Mouse (Mus musculus): ENCODE data around the gene Gli2. TPM values are rescaled to one million over a fixed set of nuclear protein-coding genes. Genes with fewer than 3 reads are reported as not detected.
A peak's percentile ranks its signal among the peaks of the same experiment; 100 is the strongest.

Gli2 gene
- total and polyA plus RNA-seq, 2 experiments: 0.10 TPM; not detected in 1

GRCm38 (mm10) chr1:119074910-119075309, 21.5 kb upstream of the Gli2 start:
- 52% methylated on average over 6 of the region's 6 CpGs for WGBS

GRCm38 (mm10) chr1:119073876-119074275, 20.5 kb upstream of the Gli2 start:
- peaks cover 2% of the 10 kb centered on the region; the same call in 1 of the 2 replicates for H3K27me3 ChIP-seq (ENCODE audit: control insufficient read depth, insufficient read depth, low read length)

More at GRCm38 (mm10) chr1:119074910-119075309, 21.5 kb upstream of the Gli2 start:
- TF ChIP-seq POLR2A (IDR thresholded peaks at IDR 0.05; ENCODE audit: extremely low read depth, insufficient read depth, low read length): no peak
- TF ChIP-seq CTCF (IDR thresholded peaks at IDR 0.05; ENCODE audit: low read depth, low read length): peak; percentile 7; the same call in 1 of the 2 replicates
- no peaks in the 10 kb centered on the region for H3K4me1 ChIP-seq (ENCODE audit: control insufficient read depth, insufficient read depth, low read length)
- H3K27me3 ChIP-seq (ENCODE audit: control insufficient read depth, insufficient read depth, low read length): peaks cover 2% of the 10 kb centered on the region; the same call in 1 of the 2 replicates
- no peaks in the 10 kb centered on the region for H3K79me2 ChIP-seq (ENCODE audit: control insufficient read depth, insufficient read depth, low read length)
- H3K36me3 ChIP-seq (ENCODE audit: control insufficient read depth, insufficient read depth, low read length): no peaks in the 10 kb centered on the region
- H3K4me3 ChIP-seq (ENCODE audit: insufficient read depth, low read depth, low read length): no peak overlapping the region
- DNase-seq (ENCODE audit: extremely low read depth, low read depth, low spot score): no peak
- H3K9ac ChIP-seq (ENCODE audit: low read depth, low read length): no peak overlapping the region
- no peak overlapping the region for H3K27ac ChIP-seq (replicated peaks; ENCODE audit: insufficient read depth, low read depth, low read length)

GRCm38 (mm10) chr1:119064892-119065671, 11.7 kb upstream of the Gli2 start:
- Histone ChIP-seq H3K9ac (ENCODE audit: low read depth, low read length) (no peak overlapping the region), H3K27ac (replicated peaks; ENCODE audit: insufficient read depth, low read depth, low read length) (no peak overlapping the region), H3K4me1 (ENCODE audit: control insufficient read depth, insufficient read depth, low read length) (no peaks in the 10 kb centered on the region), H3K79me2 (ENCODE audit: control insufficient read depth, insufficient read depth, low read length) (no peaks in the 10 kb centered on the region), H3K36me3 (ENCODE audit: control insufficient read depth, insufficient read depth, low read length) (no peaks in the 10 kb centered on the region), H3K27me3 (ENCODE audit: control insufficient read depth, insufficient read depth, low read length) (no peaks in the 10 kb centered on the region), H3K4me3 (ENCODE audit: insufficient read depth, low read depth, low read length) (no peak overlapping the region)
- WGBS: 75% methylated on average over 20 of the region's 20 CpGs
- DNase-seq (ENCODE audit: extremely low read depth, low read depth, low spot score): no peak
- TF ChIP-seq POLR2A (IDR thresholded peaks at IDR 0.05; ENCODE audit: extremely low read depth, insufficient read depth, low read length) (no peak), CTCF (IDR thresholded peaks at IDR 0.05; ENCODE audit: low read depth, low read length) (no peak)

More at GRCm38 (mm10) chr1:119073876-119074275, 20.5 kb upstream of the Gli2 start:
- Histone ChIP-seq H3K79me2 (ENCODE audit: control insufficient read depth, insufficient read depth, low read length) (no peaks in the 10 kb centered on the region), H3K27ac (replicated peaks; ENCODE audit: insufficient read depth, low read depth, low read length) (no peak overlapping the region), H3K4me3 (ENCODE audit: insufficient read depth, low read depth, low read length) (no peak overlapping the region), H3K9ac (ENCODE audit: low read depth, low read length) (no peak overlapping the region), H3K36me3 (ENCODE audit: control insufficient read depth, insufficient read depth, low read length) (no peaks in the 10 kb centered on the region), H3K4me1 (ENCODE audit: control insufficient read depth, insufficient read depth, low read length) (no peaks in the 10 kb centered on the region)
- 80% methylated on average over 7 of the region's 7 CpGs for WGBS
- no peak for DNase-seq (ENCODE audit: extremely low read depth, low read depth, low spot score)
- TF ChIP-seq POLR2A (IDR thresholded peaks at IDR 0.05; ENCODE audit: extremely low read depth, insufficient read depth, low read length): no peak
- TF ChIP-seq CTCF (IDR thresholded peaks at IDR 0.05; ENCODE audit: low read depth, low read length): no peak

GRCm38 (mm10) chr1:119056491-119056890, 3.1 kb upstream of the Gli2 start:
- H3K9ac ChIP-seq (ENCODE audit: low read depth, low read length): no peak overlapping the region
- no peak for DNase-seq (ENCODE audit: extremely low read depth, low read depth, low spot score)
- no peak overlapping the region for H3K27ac ChIP-seq (replicated peaks; ENCODE audit: insufficient read depth, low read depth, low read length)
- H3K4me1 ChIP-seq (ENCODE audit: control insufficient read depth, insufficient read depth, low read length): no peaks in the 10 kb centered on the region
- no peaks in the 10 kb centered on the region for H3K79me2 ChIP-seq (ENCODE audit: control insufficient read depth, insufficient read depth, low read length)
- no peak overlapping the region for H3K4me3 ChIP-seq (ENCODE audit: insufficient read depth, low read depth, low read length)
- TF ChIP-seq CTCF (IDR thresholded peaks at IDR 0.05; ENCODE audit: low read depth, low read length): no peak
- no peak for TF ChIP-seq POLR2A (IDR thresholded peaks at IDR 0.05; ENCODE audit: extremely low read depth, insufficient read depth, low read length)
- H3K27me3 ChIP-seq (ENCODE audit: control insufficient read depth, insufficient read depth, low read length): peaks cover 12% of the 10 kb centered on the region; the same call in 1 of the 2 replicates
- WGBS: 73% methylated on average over 8 of the region's 8 CpGs
- no peaks in the 10 kb centered on the region for H3K36me3 ChIP-seq (ENCODE audit: control insufficient read depth, insufficient read depth, low read length)

- no peak for DNase-seq (ENCODE audit: extremely low read depth, low read depth, low spot score)
- TF ChIP-seq POLR2A (IDR thresholded peaks at IDR 0.05; ENCODE audit: extremely low read depth, insufficient read depth, low read length) (no peak), CTCF (IDR thresholded peaks at IDR 0.05; ENCODE audit: low read depth, low read length) (no peak)
- 89% methylated on average over 4 of the region's 4 CpGs for WGBS
- H3K27ac ChIP-seq (replicated peaks; ENCODE audit: insufficient read depth, low read depth, low read length): no peak overlapping the region
- no peak overlapping the region for H3K9ac ChIP-seq (ENCODE audit: low read depth, low read length)
- no peaks in the 10 kb centered on the region for H3K79me2 ChIP-seq (ENCODE audit: control insufficient read depth, insufficient read depth, low read length)
- H3K4me1 ChIP-seq (ENCODE audit: control insufficient read depth, insufficient read depth, low read length): no peaks in the 10 kb centered on the region
- H3K27me3 ChIP-seq (ENCODE audit: control insufficient read depth, insufficient read depth, low read length): peaks cover 14% of the 10 kb centered on the region; the same call in 1 of the 2 replicates
- H3K36me3 ChIP-seq (ENCODE audit: control insufficient read depth, insufficient read depth, low read length): no peaks in the 10 kb centered on the region
- no peak overlapping the region for H3K4me3 ChIP-seq (ENCODE audit: insufficient read depth, low read depth, low read length)
Observed at GRCm38 (mm10) chr1:119055801-119056200, 2.4 kb upstream of the Gli2 start.

GRCm38 (mm10) chr1:119054468-119054867, 1.0 kb upstream of the Gli2 start:
- no peak for TF ChIP-seq CTCF (IDR thresholded peaks at IDR 0.05; ENCODE audit: low read depth, low read length)
- no peak for TF ChIP-seq POLR2A (IDR thresholded peaks at IDR 0.05; ENCODE audit: extremely low read depth, insufficient read depth, low read length)
- Histone ChIP-seq H3K36me3 (ENCODE audit: control insufficient read depth, insufficient read depth, low read length) (no peaks in the 10 kb centered on the region), H3K27me3 (ENCODE audit: control insufficient read depth, insufficient read depth, low read length) (peaks cover 18% of the 10 kb centered on the region; the same call in 1 of the 2 replicates), H3K4me3 (ENCODE audit: insufficient read depth, low read depth, low read length) (no peak overlapping the region), H3K9ac (ENCODE audit: low read depth, low read length) (no peak overlapping the region), H3K79me2 (ENCODE audit: control insufficient read depth, insufficient read depth, low read length) (no peaks in the 10 kb centered on the region), H3K4me1 (ENCODE audit: control insufficient read depth, insufficient read depth, low read length) (no peaks in the 10 kb centered on the region), H3K27ac (replicated peaks; ENCODE audit: insufficient read depth, low read depth, low read length) (no peak overlapping the region)
- DNase-seq (ENCODE audit: extremely low read depth, low read depth, low spot score): no peak
- WGBS: 54% methylated on average over 6 of the region's 6 CpGs

All from liver, adult 2 months (tissue).